Mouse (Mus musculus): ENCODE data around the gene Dapk1.

The Dapk1 gene

GRCm38 (mm10) chr13:60696323-60696722, 94.6 kb downstream of the Dapk1 start:
- no peak for DNase-seq

DNA sequence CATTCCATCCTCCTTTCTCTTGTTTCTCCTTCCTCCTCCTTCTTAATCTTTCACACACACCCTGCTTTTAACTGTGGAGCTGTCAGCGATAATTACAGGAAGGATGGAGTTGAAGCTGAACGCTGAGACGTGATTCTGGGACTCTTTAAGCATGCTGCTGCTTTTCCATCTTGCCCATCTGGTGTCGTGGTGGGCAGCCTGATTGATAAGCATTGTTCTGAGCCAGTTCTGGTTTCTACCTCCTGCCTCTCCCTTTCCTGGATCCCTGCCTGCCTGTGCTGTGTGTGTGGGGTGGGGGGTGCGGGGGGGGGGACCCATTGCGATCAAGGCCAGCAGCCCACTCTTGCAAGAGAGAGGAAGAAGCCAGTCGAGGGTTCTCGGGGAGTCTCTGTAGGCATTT, 95.0 kb downstream of the Dapk1 start:
- DNase-seq = no peak

DNA sequence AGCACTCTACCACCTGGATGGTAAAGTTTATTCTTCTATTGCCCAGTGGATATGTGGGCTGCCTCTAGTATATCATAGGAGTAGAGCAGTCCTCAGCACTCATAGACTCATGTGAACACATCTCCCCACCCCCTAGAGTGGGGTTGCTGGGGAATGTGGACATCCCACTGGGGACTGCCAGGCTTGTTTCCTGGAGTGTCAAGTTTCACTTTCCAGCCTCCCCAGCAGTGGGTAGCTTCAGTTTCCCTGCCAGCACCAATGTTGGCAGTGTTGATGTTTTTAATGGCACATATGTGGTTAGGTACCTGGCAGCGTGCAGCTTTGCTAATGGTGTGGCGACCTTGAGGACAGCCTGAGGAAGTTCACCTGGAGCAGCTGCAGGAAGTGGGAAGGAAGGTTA, 96.3 kb downstream of the Dapk1 start:
- DNase-seq = no peak

DNA sequence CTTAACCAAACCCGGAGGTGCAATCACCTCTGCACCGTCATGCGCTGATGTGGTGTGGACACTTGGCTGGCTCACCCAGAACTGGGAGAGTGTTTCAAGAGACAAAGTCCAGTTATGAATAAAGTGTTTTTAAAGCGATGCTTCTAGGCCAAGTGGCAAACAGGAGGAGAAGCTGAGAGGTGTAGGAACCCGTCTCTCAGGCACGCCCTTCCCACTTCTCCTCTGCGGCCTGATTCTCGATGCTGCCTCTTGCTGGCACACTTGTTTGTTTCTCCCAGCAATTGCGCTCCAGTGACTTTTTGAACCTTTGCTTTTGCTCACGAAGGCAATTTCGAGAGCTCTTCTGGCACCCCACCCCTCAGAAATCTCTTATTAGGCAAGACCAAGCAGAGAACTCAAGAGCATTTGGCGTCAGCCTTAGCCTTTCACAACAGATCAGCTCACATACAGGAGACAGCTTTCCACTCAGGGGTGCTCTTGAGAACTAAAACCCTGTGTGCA, 100.0 kb downstream of the Dapk1 start:
- DNase-seq = no peak

DNA sequence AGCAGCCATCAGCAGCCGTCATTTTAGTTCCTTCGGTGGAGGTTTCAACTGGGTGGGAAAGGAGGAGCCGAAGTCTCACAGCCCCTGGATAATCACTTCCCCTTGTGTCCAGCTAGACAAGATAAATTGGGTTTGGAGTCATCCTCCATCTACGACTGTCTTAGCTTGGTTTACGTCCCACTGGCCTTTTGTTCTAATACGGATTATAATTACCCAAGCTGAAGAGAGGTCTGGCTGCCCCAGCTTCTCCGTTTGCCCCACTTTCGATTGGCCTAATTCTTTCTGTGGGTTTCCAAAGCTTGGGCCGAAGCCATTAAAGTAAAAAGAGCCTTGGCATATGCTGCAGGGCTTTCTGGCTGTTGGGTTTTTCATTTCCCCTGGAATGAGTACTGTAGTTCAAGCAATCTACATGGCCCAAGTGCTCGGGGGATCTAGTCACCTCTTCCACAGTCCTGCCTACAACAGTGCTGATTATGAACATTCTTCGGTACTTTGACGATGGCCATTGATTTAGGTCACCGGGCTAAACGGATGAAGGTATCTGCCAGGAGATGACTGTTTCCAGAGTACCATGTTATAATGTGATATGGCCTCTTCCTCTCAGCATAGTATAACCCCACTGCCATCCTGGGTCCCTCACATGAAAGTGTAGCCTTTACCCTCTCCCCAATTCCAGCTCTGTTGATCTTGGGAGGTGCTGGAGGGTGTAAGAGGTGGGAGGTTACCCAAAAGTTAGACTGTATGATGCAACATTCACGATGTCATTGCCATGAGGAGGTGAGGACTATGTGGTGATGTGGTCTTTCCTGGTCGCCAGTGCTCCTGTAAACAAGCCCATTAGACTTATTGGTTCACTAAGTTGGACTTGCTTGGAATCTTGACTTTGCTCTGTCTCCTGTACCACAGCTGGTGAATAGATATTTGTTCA, 106.1 kb downstream of the Dapk1 start:
- DNase-seq = no peak

GRCm38 (mm10) chr13:60709136-60709535, 107.4 kb downstream of the Dapk1 start:
- DNase-seq = no peak

DNA sequence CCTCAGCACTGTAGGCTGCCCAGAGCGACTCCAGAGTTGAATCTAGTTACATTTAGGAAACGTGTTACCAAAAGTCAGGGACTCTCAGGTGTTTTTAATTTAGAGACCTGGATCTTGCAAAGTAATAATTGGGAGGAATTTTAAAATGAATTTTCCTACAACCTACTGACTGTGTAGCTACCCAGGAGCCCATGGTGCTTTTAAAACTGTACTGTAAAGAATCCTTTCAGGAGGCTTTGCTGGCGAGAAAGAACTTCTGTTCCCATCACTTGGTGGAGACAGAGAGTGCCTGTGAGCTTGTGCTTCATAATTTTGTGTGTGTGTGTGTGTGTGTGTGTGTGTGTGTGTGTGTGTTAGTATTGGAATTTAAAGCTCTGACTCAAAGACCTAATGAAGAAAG, 109.2 kb downstream of the Dapk1 start:
- no peak for DNase-seq

GRCm38 (mm10) chr13:60713537-60713936, 111.8 kb downstream of the Dapk1 start:
- DNase-seq = no peak

GRCm38 (mm10) chr13:60716107-60716506, 114.4 kb downstream of the Dapk1 start:
- DNase-seq = no peak

DNA sequence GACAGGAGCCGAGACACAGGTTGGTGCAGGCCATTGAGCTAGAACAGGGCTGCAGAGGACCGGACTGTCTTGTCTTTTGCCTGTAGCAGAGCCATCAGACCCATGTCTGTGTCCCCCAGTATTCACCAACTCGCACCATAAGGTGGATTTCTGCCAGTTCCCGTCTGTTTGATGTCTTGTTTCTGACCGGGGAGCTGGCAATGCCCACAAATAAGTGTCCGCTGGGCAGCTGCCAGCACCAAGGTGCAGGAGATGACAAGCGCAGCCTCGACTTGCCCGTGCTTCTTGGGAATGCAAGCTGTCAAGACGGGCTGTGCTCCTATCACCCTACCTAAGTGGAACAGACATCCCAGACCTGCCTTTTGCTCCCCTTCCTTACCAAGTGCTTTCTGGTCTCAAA, 115.7 kb downstream of the Dapk1 start:
- no peak for DNase-seq

GRCm38 (mm10) chr13:60719581-60719980, 117.8 kb downstream of the Dapk1 start:
- DNase-seq = no peak

- DNase-seq = no peak
These were observed 121.0 kb downstream of the Dapk1 start for GRCm38 (mm10) chr13:60722763-60723162.

DNA sequence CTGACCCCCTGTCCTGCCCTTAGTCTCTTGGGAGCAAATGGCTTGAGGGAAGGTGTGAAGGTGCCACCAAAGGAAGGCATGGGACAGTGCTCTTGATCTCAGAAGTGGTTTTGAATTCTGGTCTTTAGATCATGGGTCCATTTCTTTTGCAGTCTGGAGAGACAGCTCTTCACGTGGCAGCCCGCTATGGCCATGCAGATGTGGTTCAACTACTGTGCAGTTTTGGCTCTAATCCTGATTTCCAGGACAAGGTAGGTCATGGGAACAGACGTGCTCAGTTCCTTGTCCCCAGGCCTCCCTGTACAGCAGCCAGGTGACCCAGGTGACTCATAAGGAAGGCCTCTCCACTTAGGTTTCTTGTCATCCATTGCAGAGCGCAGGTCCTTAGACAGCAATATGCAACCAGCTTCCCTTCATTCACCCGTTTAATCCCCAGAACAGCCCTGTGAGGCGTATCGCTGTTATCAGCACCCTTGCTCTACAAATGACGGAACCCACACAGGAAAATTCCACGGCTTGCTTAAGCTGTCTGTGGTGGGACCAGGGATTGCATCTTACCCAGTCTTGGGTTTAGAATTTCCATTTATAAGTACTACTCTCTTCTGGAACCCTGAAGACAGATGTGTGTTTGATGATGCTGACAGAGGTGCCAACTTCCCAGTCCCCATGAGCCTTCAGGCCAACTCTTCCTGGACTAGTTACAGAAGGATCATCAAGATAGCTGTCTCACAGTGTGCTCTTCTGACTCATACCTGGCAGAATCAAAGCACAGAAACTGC, 126.7 kb downstream of the Dapk1 start:
- no peak for DNase-seq

GRCm38 (mm10) chr13:60729055-60729402, 127.3 kb downstream of the Dapk1 start:
- DNase-seq = no peak

DNA sequence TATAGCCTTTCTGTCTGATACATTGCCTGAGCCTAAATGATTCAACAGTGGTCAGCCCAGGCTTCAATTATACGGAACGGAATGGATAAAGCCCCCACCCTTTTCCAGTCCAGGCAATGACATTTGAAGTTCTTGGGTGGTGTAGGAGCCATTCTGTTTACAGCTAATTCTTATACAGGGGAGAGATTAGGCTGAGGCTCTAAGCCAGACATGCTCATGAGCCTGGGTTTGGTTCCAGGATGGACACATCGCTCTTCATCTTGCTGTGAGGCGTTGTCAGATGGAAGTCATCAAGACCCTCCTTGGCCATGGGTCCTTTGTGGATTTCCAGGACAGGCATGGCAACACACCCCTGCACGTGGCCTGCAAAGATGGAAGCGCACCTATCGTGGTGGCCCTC, 128.8 kb downstream of the Dapk1 start:
- DNase-seq = no peak

GRCm38 (mm10) chr13:60731001-60731400, 129.3 kb downstream of the Dapk1 start:
- no peak for DNase-seq

DNA sequence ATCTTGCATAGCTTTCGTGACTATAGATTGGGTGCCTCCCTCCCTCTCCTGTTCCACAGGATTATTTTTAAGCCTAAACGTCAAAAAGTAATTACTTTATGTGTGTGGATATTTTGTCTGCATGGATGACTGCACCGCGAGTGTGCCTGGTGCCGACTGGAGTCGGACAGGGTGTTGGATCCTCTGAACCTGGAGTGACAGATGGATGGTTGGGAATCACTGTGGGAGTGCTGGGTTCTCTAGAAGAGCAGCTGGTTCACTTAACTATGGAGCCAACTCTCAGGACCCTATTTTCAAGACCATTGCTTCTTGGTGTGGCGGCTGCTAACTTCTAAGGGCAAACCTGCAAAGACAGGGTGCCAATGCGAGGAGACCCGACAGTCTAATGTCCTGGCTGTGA, 133.6 kb downstream of the Dapk1 start:
- DNase-seq = no peak

DNA sequence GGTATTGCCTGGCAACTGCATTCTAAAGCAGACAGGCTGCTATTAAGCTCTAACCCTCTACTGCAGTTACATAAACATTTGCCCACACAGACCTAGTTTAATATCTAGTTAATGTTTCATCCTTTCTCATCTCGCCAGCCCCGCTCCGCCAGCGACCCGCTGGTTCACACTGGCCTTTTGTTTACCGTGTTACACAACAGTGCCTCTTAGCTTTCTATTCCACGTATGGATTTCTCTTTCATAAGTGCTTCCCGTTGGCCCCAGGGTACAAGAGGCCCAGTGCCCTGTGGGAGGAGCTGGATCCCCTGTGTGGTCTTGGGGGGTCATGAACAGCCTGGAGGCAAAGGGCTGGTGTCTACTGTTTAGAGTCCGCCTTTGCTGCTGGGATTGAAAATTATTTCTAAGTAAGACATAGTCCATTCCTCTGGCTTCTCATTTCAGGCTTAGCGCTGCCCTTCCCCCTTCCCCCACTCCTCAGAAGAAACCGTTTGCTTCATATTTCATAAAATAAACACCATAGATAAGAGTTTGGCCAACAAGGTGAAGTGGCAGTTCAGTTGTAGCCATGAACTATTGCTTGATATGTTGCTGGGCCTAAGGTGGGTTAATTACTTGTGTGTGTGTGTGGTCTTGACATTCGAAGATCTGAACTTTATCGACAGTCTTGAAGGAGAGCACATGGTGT, 134.8 kb downstream of the Dapk1 start:
- DNase-seq = no peak

DNA sequence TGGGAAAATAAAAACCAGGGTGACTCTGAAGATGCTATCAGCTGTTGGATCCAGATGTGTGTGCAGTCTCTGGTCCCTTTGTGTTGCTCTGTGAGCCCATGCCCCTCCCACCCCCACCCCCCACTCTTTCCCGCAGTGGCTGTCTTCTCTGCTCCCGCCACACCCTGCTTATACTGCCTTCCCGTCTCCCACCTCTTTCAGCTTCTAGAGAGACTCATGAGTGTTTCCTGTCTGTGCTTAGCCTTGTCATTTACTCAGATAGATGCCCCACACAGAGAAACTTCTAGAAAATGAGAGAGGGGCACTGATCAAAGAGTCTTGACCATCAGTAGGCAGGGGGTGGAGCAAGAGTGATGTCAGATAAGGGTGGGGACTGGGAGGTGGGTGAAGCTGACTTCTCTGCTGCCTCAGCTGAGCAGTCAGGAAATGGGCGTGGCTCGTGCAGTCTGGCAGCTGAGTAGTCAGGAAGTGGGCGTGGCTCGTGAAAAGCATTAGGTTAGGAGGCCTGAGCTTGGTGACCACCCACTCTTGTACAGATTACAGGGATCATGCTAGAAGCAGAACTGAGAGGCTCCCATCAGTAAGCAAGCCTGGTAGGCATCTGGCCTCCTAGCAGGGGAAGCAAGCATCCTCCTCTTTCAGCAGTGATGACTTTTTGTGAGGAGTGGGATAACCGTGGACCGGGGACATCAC, 136.0 kb downstream of the Dapk1 start:
- DNase-seq = peak; percentile 76 to 77

GRCm38 (mm10) chr13:60738429-60738828, 136.7 kb downstream of the Dapk1 start:
- DNase-seq = peak; percentile 56 to 61

- no peak for DNase-seq
These were observed 138.5 kb downstream of the Dapk1 start for GRCm38 (mm10) chr13:60740248-60740647.

GRCm38 (mm10) chr13:60742611-60743010, 140.9 kb downstream of the Dapk1 start:
- DNase-seq = no peak

All from B cell, adult 2 months (primary cell).